Mouse (Mus musculus) kidney, adult 8-10 months (tissue): Measurements from ENCODE around the gene Olfr1491.

Experiments
- DNase-seq, 2 experiments: peaks; one replicate each; pipeline ENCODE4 v3.0.0; 2022

Olfr1491 gene

DNA sequence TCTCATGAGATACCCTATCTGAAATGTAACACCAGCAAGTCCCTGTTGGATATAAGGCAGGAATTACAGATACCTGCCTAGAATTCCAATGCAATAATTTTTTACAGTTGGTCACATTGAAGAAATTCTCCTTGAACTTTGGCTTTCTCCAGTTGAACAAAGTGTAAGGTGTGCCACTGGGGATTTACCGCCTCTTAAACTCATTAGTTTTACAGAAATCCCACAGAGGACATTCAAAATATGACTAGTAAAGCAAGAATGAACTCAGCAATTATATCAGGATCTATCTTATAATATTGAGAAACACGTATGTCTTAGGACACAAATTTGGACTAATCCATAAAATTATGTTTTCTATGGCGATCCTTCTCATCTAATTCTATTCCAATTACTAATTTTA, at the start of gene Olfr1491:
Olfr1491 (plus strand) TSS at position 301 of the 400 bp plus-strand sequence.
- no peak for DNase-seq

DNA sequence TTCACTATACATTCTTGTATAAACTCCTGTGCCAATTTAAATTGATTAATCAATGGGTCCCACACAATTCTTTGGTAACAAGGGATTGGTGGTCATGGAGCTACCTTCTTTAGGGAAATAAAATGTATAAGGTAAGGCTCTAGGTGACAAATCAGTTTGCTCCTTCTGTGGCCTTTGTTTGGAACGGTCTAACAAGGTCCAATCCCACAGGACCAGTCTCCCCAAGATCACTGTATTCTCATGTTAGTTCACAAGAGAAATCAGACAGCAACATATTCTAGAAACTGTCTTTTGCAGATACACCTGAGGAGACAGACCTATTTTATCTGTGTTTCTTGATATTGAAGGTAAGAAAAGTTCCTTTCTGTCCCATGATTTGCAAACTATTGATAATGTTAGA, 46.3 kb upstream of the Olfr1491 start, which contains the start of gene Olfr1490:
Olfr1490 (plus strand) TSS at position 301 of the 400 bp plus-strand sequence.
- DNase-seq, result no peak

- no peak for DNase-seq
These were observed 25.9 kb downstream of the Olfr1491 start, which contains the start of gene Olfr1493-ps1 for GRCm38 (mm10) chr19:13722978-13723377. TSS of gene Olfr1493-ps1 (plus strand) at chr19:13723278.

DNA sequence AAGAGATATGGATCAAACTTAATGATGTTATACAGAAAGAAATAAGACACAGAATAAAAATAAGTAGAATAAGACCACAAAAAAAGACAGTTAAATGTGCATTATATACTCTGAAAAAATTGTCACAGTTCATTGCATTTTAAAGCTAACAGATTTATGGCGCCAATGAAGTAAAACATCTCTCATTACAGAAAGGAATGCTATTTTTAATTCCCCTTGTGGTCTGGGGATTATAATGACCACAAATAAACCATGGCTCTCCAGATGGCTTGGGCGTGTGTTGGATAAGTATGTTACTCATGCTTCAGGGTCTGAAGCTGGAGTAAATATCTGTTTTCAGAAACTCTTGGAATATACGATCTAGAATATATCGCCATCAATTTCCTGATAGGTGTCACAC, 42.4 kb downstream of the Olfr1491 start, which contains the start of gene Olfr1494:
Olfr1494 (plus strand) TSS at position 301 of the 400 bp plus-strand sequence.
- DNase-seq, result no peak

DNA sequence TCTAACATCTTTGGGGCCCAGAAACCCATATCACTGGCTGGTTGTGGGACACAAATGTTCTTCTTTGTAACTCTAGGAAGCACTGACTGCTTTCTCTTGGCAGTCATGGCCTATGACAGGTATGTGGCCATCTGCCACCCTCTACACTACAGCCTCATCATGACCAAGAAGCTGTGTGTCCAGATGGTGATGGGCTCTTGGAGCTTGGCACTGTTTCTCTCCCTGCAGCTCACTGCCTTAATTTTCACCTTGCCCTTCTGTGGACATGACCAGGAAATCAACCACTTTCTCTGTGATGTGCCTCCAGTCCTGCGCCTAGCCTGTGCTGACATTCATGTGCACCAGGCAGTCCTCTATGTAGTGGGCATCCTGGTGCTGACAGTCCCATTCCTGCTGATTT, 52.3 kb downstream of the Olfr1491 start:
- no peak for DNase-seq
